ENCODE assay signal across 8 mouse cellular contexts in genomic region chr17:46629685-46630441, GRCm38 (mm10). TPM values are rescaled to one million over a fixed set of nuclear protein-coding genes. Genes with fewer than 3 reads are reported as not detected.
A peak's percentile ranks its signal among the peaks of the same experiment; 100 is the strongest.
DNase-seq lines count a peak whose midpoint lies in the region; ATAC-seq and TF ChIP-seq lines count a peak whose summit lies in the region.

No protein-coding gene starts in this region.

- peaks cover 17% of the 10 kb centered on the region for H3K36me3 ChIP-seq in embryonic facial prominence, embryonic 15.5 days
- H3K36me3 ChIP-seq in hindbrain, embryonic 11.5 days (ENCODE audit: control insufficient read depth, insufficient read depth, low read length) = no peaks in the 10 kb centered on the region
- peaks cover 21% of the 10 kb centered on the region; the same call in 1 of the 2 replicates for H3K36me3 ChIP-seq in limb, embryonic 14.5 days (ENCODE audit: control insufficient read depth, insufficient read depth, low read length)
- H3K36me3 ChIP-seq in midbrain, embryonic 16.5 days (ENCODE audit: control insufficient read depth, insufficient read depth, low read length) = peaks cover 11% of the 10 kb centered on the region

- H3K9me3 ChIP-seq in embryonic facial prominence, embryonic 15.5 days (replicated peaks) = no peaks in the 10 kb centered on the region
- H3K9me3 ChIP-seq in hindbrain, embryonic 11.5 days (ENCODE audit: control insufficient read depth, low read length) = no peaks in the 10 kb centered on the region
- no peaks in the 10 kb centered on the region for H3K9me3 ChIP-seq in limb, embryonic 14.5 days (ENCODE audit: control insufficient read depth, low read length)
- no peaks in the 10 kb centered on the region for H3K9me3 ChIP-seq in midbrain, embryonic 16.5 days (replicated peaks; ENCODE audit: control insufficient read depth, low read length, poor library complexity, severe bottlenecking)

- peaks cover 54% of the 10 kb centered on the region for H3K4me1 ChIP-seq in embryonic facial prominence, embryonic 15.5 days
- H3K4me1 ChIP-seq in hindbrain, embryonic 11.5 days (replicated peaks; ENCODE audit: control insufficient read depth, insufficient read depth, low read length) = peaks cover 14% of the 10 kb centered on the region
- H3K4me1 ChIP-seq in limb, embryonic 14.5 days (ENCODE audit: control insufficient read depth, insufficient read depth, low read length) = peaks cover 46% of the 10 kb centered on the region
- peaks cover 20% of the 10 kb centered on the region for H3K4me1 ChIP-seq in midbrain, embryonic 16.5 days (ENCODE audit: control insufficient read depth, insufficient read depth, low read length)

- WGBS in embryonic facial prominence, embryonic 15.5 days = 8% methylated on average over 12 of the region's 12 CpGs
- WGBS in hindbrain, embryonic 11.5 days = 2% methylated on average over 12 of the region's 12 CpGs
- WGBS in limb, embryonic 14.5 days = 5% methylated on average over 12 of the region's 12 CpGs
- WGBS in midbrain, embryonic 16.5 days = 12% methylated on average over 12 of the region's 12 CpGs

- TF ChIP-seq POLR2A in limb, embryonic 14.5 days (IDR thresholded peaks at IDR 0.05; ENCODE audit: borderline replicate concordance, extremely low read depth, insufficient read depth, insufficient read length) = no peak

- H3K4me2 ChIP-seq in embryonic facial prominence, embryonic 15.5 days (replicated peaks) = peak overlapping the region; percentile 62
- H3K4me2 ChIP-seq in hindbrain, embryonic 11.5 days (replicated peaks; ENCODE audit: low read depth, low read length) = peak overlapping the region; percentile 63
- peak overlapping the region; percentile 84 for H3K4me2 ChIP-seq in limb, embryonic 14.5 days (replicated peaks; ENCODE audit: low read depth, low read length, severe bottlenecking)
- H3K4me2 ChIP-seq in midbrain, embryonic 16.5 days (ENCODE audit: low read length) = peak overlapping the region; percentile 65

- peak; percentile 78 for ATAC-seq in embryonic facial prominence, embryonic 15.5 days (ENCODE audit: insufficient number of reproducible peaks, low FRiP score, low TSS enrichment, low read depth)
- ATAC-seq in hindbrain, embryonic 11.5 days (ENCODE audit: low FRiP score) = peak; percentile 67
- peak; percentile 66 for ATAC-seq in limb, embryonic 14.5 days (ENCODE audit: low FRiP score, low read depth)
- ATAC-seq in midbrain, embryonic 16.5 days = peak; percentile 46

- peak; percentile 97 for DNase-seq in heart, adult 11 months
- no peak for DNase-seq in heart, adult 8-10 months (ENCODE audit: low spot score)
- DNase-seq in hindbrain, embryonic 11.5 days (ENCODE audit: low spot score) = peak; percentile 79
- peak; percentile 75 for DNase-seq in limb, embryonic 14.5 days (ENCODE audit: low spot score)
- DNase-seq in yolk sac, embryonic 10.5 days (ENCODE audit: low spot score) = peak; percentile 59
- no peak for DNase-seq in natural killer cell, adult 2 months (ENCODE audit: low spot score in 2 of 2)

- H3K27me3 ChIP-seq in embryonic facial prominence, embryonic 15.5 days = no peaks in the 10 kb centered on the region
- no peaks in the 10 kb centered on the region for H3K27me3 ChIP-seq in hindbrain, embryonic 11.5 days (ENCODE audit: control insufficient read depth, insufficient read depth, low read length)
- H3K27me3 ChIP-seq in limb, embryonic 14.5 days (ENCODE audit: control insufficient read depth, insufficient read depth, low read length) = no peaks in the 10 kb centered on the region
- H3K27me3 ChIP-seq in midbrain, embryonic 16.5 days (ENCODE audit: control insufficient read depth, insufficient read depth, low read depth, low read length) = no peaks in the 10 kb centered on the region

- H3K9ac ChIP-seq in embryonic facial prominence, embryonic 15.5 days = no peak overlapping the region
- H3K9ac ChIP-seq in hindbrain, embryonic 11.5 days (ENCODE audit: low read depth, low read length) = no peak overlapping the region; the same call in 1 of the 2 replicates
- H3K9ac ChIP-seq in limb, embryonic 14.5 days (ENCODE audit: low read depth, low read length, severe bottlenecking) = peak overlapping the region; percentile 95; the same call in 1 of the 2 replicates
- H3K9ac ChIP-seq in midbrain, embryonic 16.5 days (ENCODE audit: low read depth, low read length) = no peak overlapping the region

- H3K4me3 ChIP-seq in embryonic facial prominence, embryonic 15.5 days (replicated peaks) = peak overlapping the region; percentile 72
- peak overlapping the region; percentile 95 for H3K4me3 ChIP-seq in hindbrain, embryonic 11.5 days (ENCODE audit: low read depth, low read length)
- peak overlapping the region; percentile 99 for H3K4me3 ChIP-seq in limb, embryonic 14.5 days (replicated peaks; ENCODE audit: low read length)
- peak overlapping the region; percentile 96 for H3K4me3 ChIP-seq in midbrain, embryonic 16.5 days (ENCODE audit: low read depth, low read length)

- peak overlapping the region; percentile 95 for H3K27ac ChIP-seq in embryonic facial prominence, embryonic 15.5 days (replicated peaks)
- peak overlapping the region; percentile 88 for H3K27ac ChIP-seq in hindbrain, embryonic 11.5 days (ENCODE audit: low read depth, low read length)
- peak overlapping the region; percentile 93 for H3K27ac ChIP-seq in limb, embryonic 14.5 days (replicated peaks; ENCODE audit: low read depth, low read length)
- H3K27ac ChIP-seq in midbrain, embryonic 16.5 days (ENCODE audit: low read length) = peak overlapping the region; percentile 89

RNA-seq across cellular contexts. Expression of gene Ptk7, which starts 0.6 kb away (rescaled TPM):
- 1 to 10 TPM; 1.8 to 3.5 (median 2.1) TPM for total RNA-seq in heart, adult 8-10 months (2022)
- polyA plus RNA-seq in embryonic facial prominence, embryonic 15.5 days (2015; fragmentation: Nextera tagmentation; extraction: Ambion mirVana) = 156 and 161 TPM in 2 replicates
- polyA plus RNA-seq in hindbrain, embryonic 11.5 days (2014; fragmentation: Nextera tagmentation; extraction: Ambion mirVana) = 16.0 and 21.5 TPM in 2 replicates
- 89.4 and 116 TPM in 2 replicates for polyA plus RNA-seq in limb, embryonic 14.5 days (2012; rRNA removed)
- polyA plus RNA-seq in limb, embryonic 14.5 days (2014; fragmentation: Nextera tagmentation; extraction: Ambion mirVana) = 73.8 and 84.6 TPM in 2 replicates
- polyA plus RNA-seq in midbrain, embryonic 16.5 days (2015; fragmentation: Nextera tagmentation; extraction: Ambion mirVana) = 26.9 and 28.8 TPM in 2 replicates

RNA-seq across cellular contexts. Expression of gene Klc4, which starts 16.0 kb away (rescaled TPM):
- total RNA-seq in heart, adult 8-10 months (2022) = 10 to 100 TPM; 27.5 to 29.1 (median 28.5) TPM
- polyA plus RNA-seq in embryonic facial prominence, embryonic 15.5 days (2015; fragmentation: Nextera tagmentation; extraction: Ambion mirVana) = 23.4 and 24.5 TPM in 2 replicates
- 22.7 and 29.8 TPM in 2 replicates for polyA plus RNA-seq in hindbrain, embryonic 11.5 days (2014; fragmentation: Nextera tagmentation; extraction: Ambion mirVana)
- 19.5 and 20.4 TPM in 2 replicates for polyA plus RNA-seq in limb, embryonic 14.5 days (2012; rRNA removed)
- 19.3 and 21.5 TPM in 2 replicates for polyA plus RNA-seq in limb, embryonic 14.5 days (2014; fragmentation: Nextera tagmentation; extraction: Ambion mirVana)
- 32.4 and 39.7 TPM in 2 replicates for polyA plus RNA-seq in midbrain, embryonic 16.5 days (2015; fragmentation: Nextera tagmentation; extraction: Ambion mirVana)

RNA-seq across cellular contexts. Expression of gene Mrpl2, which starts 16.2 kb away (rescaled TPM):
- 100 to 1,000 TPM; 115 to 133 (median 125) TPM for total RNA-seq in heart, adult 8-10 months (2022)
- polyA plus RNA-seq in embryonic facial prominence, embryonic 15.5 days (2015; fragmentation: Nextera tagmentation; extraction: Ambion mirVana) = 92.9 and 95.8 TPM in 2 replicates
- 94.8 and 95.2 TPM in 2 replicates for polyA plus RNA-seq in hindbrain, embryonic 11.5 days (2014; fragmentation: Nextera tagmentation; extraction: Ambion mirVana)
- 68.0 and 91.1 TPM in 2 replicates for polyA plus RNA-seq in limb, embryonic 14.5 days (2012; rRNA removed)
- polyA plus RNA-seq in limb, embryonic 14.5 days (2014; fragmentation: Nextera tagmentation; extraction: Ambion mirVana) = 103 and 113 TPM in 2 replicates
- polyA plus RNA-seq in midbrain, embryonic 16.5 days (2015; fragmentation: Nextera tagmentation; extraction: Ambion mirVana) = 58.9 and 60.8 TPM in 2 replicates

RNA-seq across cellular contexts. Expression of gene Cul7, which starts 20.3 kb away (rescaled TPM):
- 10 to 100 TPM; 16.5 to 21.2 (median 18.7) TPM for total RNA-seq in heart, adult 8-10 months (2022)
- polyA plus RNA-seq in embryonic facial prominence, embryonic 15.5 days (2015; fragmentation: Nextera tagmentation; extraction: Ambion mirVana) = 64.0 and 64.1 TPM in 2 replicates
- 25.9 and 30.5 TPM in 2 replicates for polyA plus RNA-seq in hindbrain, embryonic 11.5 days (2014; fragmentation: Nextera tagmentation; extraction: Ambion mirVana)
- 135 and 149 TPM in 2 replicates for polyA plus RNA-seq in limb, embryonic 14.5 days (2012; rRNA removed)
- polyA plus RNA-seq in limb, embryonic 14.5 days (2014; fragmentation: Nextera tagmentation; extraction: Ambion mirVana) = 52.6 and 58.2 TPM in 2 replicates
- polyA plus RNA-seq in midbrain, embryonic 16.5 days (2015; fragmentation: Nextera tagmentation; extraction: Ambion mirVana) = 41.9 and 47.6 TPM in 2 replicates

RNA-seq across cellular contexts. Expression of gene Rrp36, which starts 44.3 kb away (rescaled TPM):
- total RNA-seq in heart, adult 8-10 months (2022) = 10 to 100 TPM; 10.5 to 13.7 (median 12.4) TPM
- 61.9 and 64.9 TPM in 2 replicates for polyA plus RNA-seq in embryonic facial prominence, embryonic 15.5 days (2015; fragmentation: Nextera tagmentation; extraction: Ambion mirVana)
- 57.9 and 58.4 TPM in 2 replicates for polyA plus RNA-seq in hindbrain, embryonic 11.5 days (2014; fragmentation: Nextera tagmentation; extraction: Ambion mirVana)
- 47.2 and 48.5 TPM in 2 replicates for polyA plus RNA-seq in limb, embryonic 14.5 days (2012; rRNA removed)
- polyA plus RNA-seq in limb, embryonic 14.5 days (2014; fragmentation: Nextera tagmentation; extraction: Ambion mirVana) = 36.8 and 52.4 TPM in 2 replicates
- 51.8 and 52.4 TPM in 2 replicates for polyA plus RNA-seq in midbrain, embryonic 16.5 days (2015; fragmentation: Nextera tagmentation; extraction: Ambion mirVana)

Comparison
In these comparisons a context has a peak if more than half of its experiments do, and no peak if none do; other contexts are left out.
1. DNase-seq: peak in heart, adult 11 months (single experiment), hindbrain, embryonic 11.5 days (single experiment), limb, embryonic 14.5 days (single experiment) and yolk sac, embryonic 10.5 days (single experiment); none in heart, adult 8-10 months (single experiment) and natural killer cell, adult 2 months (0 of 2).
2. Peak in every context shown above with its lines, with median percentiles within 50 percentile points of each other: ATAC-seq, H3K27ac ChIP-seq, H3K4me2 ChIP-seq and H3K4me3 ChIP-seq.